Mouse (Mus musculus) ES-E14 (cell line): ENCODE data around the gene Dlgap4.

ENCODE experiments used
- CHD2 ChIP-seq: IDR thresholded peaks from 2 replicates; pipeline ENCODE4 v1.6.1; 2014; ENCODE audit warnings: mild to moderate bottlenecking, low read depth, low read length, inconsistent platforms
- HCFC1 ChIP-seq: IDR thresholded peaks from 2 replicates; pipeline ENCODE4 v1.6.1; 2012; ENCODE audit warnings: low read length, inconsistent platforms, borderline replicate concordance; ENCODE audit not compliant: insufficient read depth
- MAFK ChIP-seq: IDR thresholded peaks from 2 replicates; pipeline ENCODE4 v1.6.1; 2014; ENCODE audit warnings: mild to moderate bottlenecking, low read depth, low read length, inconsistent platforms; ENCODE audit not compliant: insufficient read depth
- ZC3H11A ChIP-seq: IDR thresholded peaks from 2 replicates; pipeline ENCODE4 v1.6.1; 2012; ENCODE audit warnings: low read depth, mild to moderate bottlenecking, inconsistent platforms, low read length, borderline replicate concordance
- ZNF384 ChIP-seq: IDR thresholded peaks from 2 replicates; pipeline ENCODE4 v1.6.1; 2012; ENCODE audit warnings: low read depth, low read length, inconsistent platforms

- TF ChIP-seq CHD2 (no peak), HCFC1 (no peak), MAFK (no peak), ZNF384 (no peak), ZC3H11A (no peak)
These were observed 143.4 kb downstream of the Dlgap4 start for GRCm38 (mm10) chr2:156756937-156757336.
